Mouse (Mus musculus) left cerebral cortex, adult 8-10 months (tissue): ENCODE data around the gene Enox2. TPM values are rescaled to one million over a fixed set of nuclear protein-coding genes. Genes with fewer than 3 reads are reported as not detected.
"Not testable (repeated sequence)": the region's sequence is repeated elsewhere in the genome, so short reads cannot be mapped to it uniquely, and the experiment has no call there.

Source experiments
- DNase-seq, 2 experiments: peaks; one replicate each; pipeline ENCODE4 v3.0.0; 2022; ENCODE audit warnings: low spot score in 2 of 2
- total RNA-seq, 4 experiments: library from RNA; stranded (reverse); gene quantifications; 2 replicates each; pipeline ENCODE4 v1.2.4; 2022

Enox2 gene
- 10 to 100 TPM in 3 of 4 experiments, 1 to 10 TPM in 1; 9.5 to 11.6 (median 10.4) TPM for total RNA-seq

DNA sequence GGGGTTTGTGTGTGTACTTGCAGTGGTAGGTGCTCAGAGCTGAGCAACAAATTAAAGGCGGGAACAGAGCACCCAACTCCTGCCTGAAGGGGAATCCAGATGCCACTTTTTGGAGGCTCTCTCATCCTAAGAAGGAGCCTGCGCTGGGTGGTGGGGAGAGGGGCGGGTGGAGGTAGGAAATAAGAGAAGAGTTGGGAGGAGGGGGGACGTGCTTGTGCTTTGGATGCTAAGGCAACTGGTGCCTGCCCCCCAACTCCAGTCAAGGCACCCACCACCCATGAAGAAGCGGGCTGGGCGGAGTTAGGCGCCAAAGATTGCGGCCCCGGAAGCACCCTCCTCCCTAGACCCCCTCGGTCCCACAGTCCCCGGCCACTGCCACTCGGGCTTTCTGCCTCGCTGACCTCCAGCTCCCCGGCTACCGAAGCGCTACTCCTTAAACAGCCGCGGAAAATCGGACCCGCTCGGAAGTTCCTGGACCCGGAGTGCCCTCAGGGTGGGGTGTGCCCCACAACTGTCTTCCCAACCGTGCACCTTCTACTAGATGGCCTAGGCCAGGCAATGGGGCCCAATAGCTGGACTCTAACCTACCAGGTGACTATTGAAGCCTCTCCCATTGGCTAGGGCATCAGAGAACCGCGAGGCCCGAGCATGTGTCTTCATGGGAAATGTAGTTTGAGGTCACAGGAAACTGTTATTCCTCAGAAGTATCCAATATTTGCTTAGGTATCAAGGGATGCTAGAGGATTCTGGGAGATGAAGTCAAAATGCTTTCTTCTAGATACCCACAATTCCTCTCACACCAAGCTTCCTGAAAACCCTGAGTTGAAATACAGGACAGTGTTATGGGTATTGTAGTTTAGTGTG, at the start of gene Enox2:
Gene Enox2, minus strand, starts transcription at position 560 of the 864 bp plus-strand sequence.
- peak; percentile 64 to 91 for DNase-seq

DNA sequence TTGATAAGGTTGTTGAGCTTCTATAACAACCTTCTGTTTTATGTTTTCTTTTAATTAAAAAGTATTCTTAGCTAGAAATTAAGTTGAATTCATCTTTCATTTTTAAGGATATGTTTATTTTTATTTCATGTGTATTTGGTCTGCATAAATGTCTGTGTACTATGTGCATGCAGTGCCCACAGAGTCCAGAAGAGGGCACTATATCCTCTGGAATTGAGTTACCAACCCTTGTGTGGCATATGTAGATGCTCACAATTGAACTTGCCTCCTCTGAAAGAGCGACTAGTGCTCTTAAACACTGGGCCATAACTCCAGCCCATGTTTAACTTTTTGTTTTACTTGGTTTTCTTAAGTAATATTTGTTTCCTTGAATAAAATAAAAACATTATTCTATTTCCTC, 21.4 kb upstream of the Enox2 start:
- no peak for DNase-seq

DNA sequence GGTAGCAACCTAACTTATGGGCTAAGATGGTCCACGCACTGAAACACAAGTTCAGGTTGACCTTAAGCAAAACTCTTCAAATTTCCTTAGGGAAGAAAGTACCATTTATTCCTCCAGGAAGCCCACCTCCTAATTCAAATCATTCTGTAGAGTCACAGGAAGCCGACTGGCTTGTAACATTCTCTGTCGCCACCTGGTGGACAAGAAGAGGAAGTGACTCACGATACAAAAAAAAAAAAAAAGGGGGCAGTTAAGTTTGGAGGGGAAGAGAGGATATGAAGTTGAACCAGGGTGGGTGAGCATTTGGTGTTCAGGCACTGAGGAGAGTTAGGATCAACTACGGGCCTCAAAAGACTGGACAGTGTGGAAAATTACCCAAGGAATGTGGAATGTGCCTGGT, 18.6 kb upstream of the Enox2 start:
- no peak for DNase-seq

DNA sequence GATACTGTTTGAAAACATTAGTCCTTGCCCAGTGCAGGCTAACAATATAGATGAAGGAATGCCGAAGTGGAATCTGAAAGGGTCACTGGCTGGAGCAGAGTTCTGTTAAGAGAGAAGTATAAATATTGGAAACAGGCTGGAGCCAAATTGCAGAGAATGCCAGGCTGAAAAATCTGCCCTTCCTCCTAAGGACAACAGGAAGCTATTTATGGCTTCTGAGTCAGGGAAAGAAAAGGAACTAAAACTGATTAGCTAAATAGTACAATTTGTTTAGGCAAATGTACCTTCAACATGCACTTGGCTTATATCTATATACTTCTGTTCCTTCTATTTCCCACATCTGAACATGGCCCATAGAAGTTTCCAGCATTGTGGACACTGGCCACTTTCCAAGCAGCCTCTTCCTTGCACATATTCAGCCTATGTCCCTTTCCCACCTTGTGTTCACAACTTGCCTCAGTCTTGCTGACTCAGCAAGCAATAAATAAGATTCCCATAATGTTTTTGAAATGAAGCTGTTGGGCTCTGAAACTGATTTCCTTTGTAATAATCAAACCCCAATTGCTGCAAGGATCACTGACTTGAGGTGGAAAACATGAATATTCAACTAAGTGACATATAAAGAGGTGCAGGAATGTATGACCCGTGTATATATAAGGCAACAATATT, 8.0 kb downstream of the Enox2 start:
- no peak for DNase-seq

- DNase-seq = peak in 1 of 2 experiments; percentile 3
These were observed 14.5 kb downstream of the Enox2 start for GRCm38 (mm10) chrX:49273487-49274042.

GRCm38 (mm10) chrX:49250816-49251215, 37.2 kb downstream of the Enox2 start:
- no peak for DNase-seq

DNA sequence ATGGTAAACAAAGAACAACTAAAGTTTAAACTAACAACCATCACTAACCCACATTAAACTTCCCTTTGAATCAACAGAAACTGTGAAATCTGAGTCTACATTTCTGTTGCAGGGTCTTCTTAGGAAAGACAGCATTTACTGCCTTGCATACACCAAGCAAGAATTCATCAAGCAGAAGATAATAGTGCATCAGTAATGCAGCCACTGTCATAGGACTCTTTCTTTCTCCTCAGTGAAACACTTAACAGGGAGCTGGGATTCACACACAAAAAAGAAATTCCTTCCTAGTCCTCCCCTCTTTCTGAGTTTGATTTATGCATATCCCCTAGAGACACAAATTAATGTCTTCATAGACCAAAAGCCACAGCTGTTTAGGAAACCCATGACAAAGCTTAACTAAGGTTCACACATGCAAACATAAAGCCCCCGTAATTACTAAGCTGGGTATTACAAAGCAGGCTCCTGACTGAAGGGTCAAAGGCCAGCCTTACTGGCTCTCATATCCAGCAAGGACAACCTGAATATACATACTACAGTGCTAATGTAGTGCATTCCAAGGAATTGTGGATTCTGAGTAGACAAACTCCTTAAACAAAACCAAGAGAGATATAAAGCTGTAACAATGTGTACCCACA, 62.1 kb downstream of the Enox2 start:
- no peak for DNase-seq

- DNase-seq = no peak
These were observed 71.6 kb downstream of the Enox2 start for GRCm38 (mm10) chrX:49216422-49216821.

DNA sequence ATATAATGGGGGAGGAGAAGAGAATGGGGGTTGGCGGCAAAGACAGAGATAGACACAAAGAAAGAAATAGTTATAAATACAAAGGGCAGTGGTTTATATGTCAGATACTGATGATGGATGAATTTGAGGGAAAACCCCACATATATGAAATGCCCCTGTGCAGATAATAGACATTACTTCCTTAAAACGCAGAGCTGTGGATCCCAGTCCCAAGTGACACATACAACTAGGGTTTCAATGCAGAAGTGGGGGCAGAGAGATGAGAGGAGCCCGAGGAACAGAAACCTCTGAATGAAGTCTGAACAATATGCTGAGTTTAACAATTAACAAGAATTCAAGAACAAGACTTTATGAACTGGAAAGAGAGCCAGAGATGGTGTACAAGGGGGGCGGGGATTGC, 91.7 kb downstream of the Enox2 start:
- DNase-seq = no peak

DNA sequence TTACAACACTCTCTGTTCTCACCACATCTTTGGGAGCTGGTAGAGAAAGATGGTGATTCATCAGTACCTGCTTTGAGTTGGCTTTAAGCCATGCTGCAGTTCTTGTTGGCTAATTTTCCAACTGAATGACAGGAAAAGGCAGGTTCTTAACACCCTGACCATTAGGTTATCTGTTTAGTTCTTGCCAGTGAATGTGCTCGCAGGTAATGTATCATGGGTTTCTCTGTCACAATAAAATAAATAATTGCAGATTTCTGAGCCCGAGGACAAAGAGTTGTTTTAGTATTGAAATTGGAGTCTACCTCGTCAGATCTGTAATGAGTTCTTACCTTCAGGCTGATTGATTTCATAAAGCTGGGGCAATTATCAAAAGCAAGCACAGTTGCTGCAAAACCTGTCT, 106.9 kb downstream of the Enox2 start:
- DNase-seq = no peak

DNA sequence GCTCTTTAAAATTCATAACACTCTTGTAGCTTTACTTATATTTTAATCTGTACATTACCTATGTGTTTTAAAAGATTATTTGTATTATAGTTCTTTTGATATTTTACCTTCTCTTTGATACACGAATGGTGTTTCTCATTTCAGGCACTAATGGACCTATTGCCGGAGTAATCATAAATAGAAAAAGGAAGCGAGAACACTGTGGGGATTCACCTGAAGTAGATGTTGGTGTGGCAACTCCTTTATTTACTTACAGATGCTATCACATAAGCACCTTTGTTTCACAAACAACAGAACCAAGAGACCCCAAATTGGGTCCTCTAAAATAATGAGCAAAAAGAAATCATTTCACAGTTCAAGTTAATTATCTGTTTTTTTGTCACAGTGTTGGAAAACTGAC, 109.4 kb downstream of the Enox2 start:
- no peak for DNase-seq

DNA sequence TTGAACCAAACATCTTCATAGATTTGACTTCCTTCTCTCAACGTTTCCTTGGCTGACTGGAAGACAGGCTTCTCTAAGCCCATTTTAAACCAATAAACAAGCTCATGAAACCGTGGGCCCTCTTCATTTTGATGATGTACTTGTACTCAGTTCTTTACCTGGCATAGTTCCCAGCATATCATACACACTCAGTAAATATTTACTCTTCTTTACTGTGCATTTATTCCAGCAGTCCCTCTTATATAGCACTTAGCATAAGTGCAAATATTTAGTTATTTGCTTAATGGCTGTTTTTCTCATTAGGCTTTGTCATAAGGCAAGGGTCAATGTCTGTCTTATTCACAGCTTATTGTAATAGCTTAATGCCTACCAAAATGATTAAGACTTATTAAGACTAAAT, 133.8 kb downstream of the Enox2 start:
- no peak for DNase-seq

DNA sequence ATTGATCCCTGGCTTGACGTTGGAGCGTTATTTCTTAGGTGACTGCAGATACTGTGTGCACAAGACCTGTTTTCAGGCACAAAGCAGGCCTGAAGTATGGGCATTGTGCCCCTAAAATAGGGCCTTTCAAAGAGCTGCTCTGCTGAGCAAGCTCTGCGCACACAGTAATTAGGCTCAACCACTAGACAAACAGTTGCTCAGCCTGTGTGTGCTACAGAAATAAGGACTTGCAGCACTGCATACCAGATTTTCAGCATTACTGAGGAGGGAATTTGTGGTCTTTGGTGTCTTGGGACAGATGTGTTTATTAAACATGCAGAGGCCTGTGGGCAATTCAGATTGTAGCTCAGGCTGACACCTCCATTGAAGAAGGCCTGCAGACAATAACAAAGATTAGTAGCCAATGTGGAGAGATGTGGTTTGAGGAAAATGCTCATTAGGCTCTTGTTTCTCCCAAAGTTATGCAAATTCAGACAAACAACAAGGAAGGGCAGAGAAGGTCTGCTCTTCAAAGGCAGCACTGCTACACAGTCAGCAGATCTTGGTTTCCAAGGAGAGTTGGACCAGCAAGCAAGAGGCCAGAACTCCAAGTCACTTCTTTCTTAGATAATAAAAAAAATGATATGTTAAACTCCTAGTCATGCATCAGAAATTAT, 163.2 kb downstream of the Enox2 start:
- no peak for DNase-seq

GRCm38 (mm10) chrX:49116465-49116864, 171.6 kb downstream of the Enox2 start:
- DNase-seq = no peak

GRCm38 (mm10) chrX:49112412-49112811, 175.6 kb downstream of the Enox2 start:
- no peak for DNase-seq

- not testable (repeated sequence) for DNase-seq
These were observed 187.5 kb downstream of the Enox2 start for GRCm38 (mm10) chrX:49100542-49100941.

- DNase-seq = no peak
These were observed 191.8 kb downstream of the Enox2 start for GRCm38 (mm10) chrX:49096249-49096648.

- DNase-seq = no peak
These were observed 213.0 kb downstream of the Enox2 start for GRCm38 (mm10) chrX:49075055-49075454.

- no peak for DNase-seq
These were observed 214.5 kb downstream of the Enox2 start for GRCm38 (mm10) chrX:49073563-49073962.

DNA sequence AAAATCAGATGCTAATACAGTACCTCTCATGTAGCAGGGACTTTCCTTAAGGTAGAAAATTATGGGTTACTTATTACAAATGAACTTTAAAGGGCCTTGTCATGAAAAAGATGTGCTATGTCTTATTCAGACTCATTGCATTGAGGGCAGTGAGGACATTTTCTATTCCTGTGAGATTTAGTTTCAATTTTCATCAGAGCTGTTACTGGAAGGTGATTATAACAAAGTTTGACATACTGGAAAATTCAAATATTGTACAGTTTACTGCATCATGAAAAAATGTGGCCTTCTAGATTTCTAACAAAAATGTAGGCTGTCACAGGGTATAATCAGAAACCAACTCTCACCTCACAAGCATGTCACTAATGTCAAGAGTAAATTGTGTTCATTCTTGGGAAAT, 242.9 kb downstream of the Enox2 start:
- DNase-seq = no peak

GRCm38 (mm10) chrX:49009746-49010145, 278.3 kb downstream of the Enox2 start:
- DNase-seq = no peak
